10 mouse cellular contexts compared by ENCODE assay signal in genomic region chr2:30010840-30011281, GRCm38 (mm10). TPM values are rescaled to one million over a fixed set of nuclear protein-coding genes. Genes with fewer than 3 reads are reported as not detected.
DNase-seq lines count a peak whose midpoint lies in the region; ATAC-seq and TF ChIP-seq lines count a peak whose summit lies in the region.
"Had no signal": no experiment of that assay in that cellular context is flagged by ENCODE, and none has a peak within 500 bp of the region (broad histone marks: within the 10 kb centered on the region; RNA-seq: fewer than 3 reads in every experiment).

No protein-coding gene starts in this region.

- ATAC-seq in cerebellum, adult (ENCODE audit: insufficient number of reproducible peaks, low FRiP score, low TSS enrichment): no peak; the same call in 1 of the 2 replicates
- no peak for ATAC-seq in stomach, postnatal 0 days (ENCODE audit: low FRiP score, low TSS enrichment)
- ATAC-seq in liver, embryonic 12.5 days: no peak

- H3K4me1 ChIP-seq in stomach, postnatal 0 days (replicated peaks; ENCODE audit: control insufficient read depth, insufficient read depth): no peaks in the 10 kb centered on the region
- no peaks in the 10 kb centered on the region for H3K4me1 ChIP-seq in embryonic facial prominence, embryonic 10.5 days
- H3K4me1 ChIP-seq in liver, embryonic 12.5 days: no peaks in the 10 kb centered on the region

- no peak overlapping the region for H3K4me3 ChIP-seq in stomach, postnatal 0 days (ENCODE audit: low read depth, low read length)
- no peak overlapping the region for H3K4me3 ChIP-seq in embryonic facial prominence, embryonic 10.5 days
- no peak overlapping the region for H3K4me3 ChIP-seq in liver, embryonic 12.5 days
- H3K4me3 ChIP-seq: myocyte had no signal

- WGBS in stomach, postnatal 0 days: 88% methylated on average over 8 of the region's 8 CpGs
- WGBS in embryonic facial prominence, embryonic 10.5 days: 93% methylated on average over 8 of the region's 8 CpGs
- 81% methylated on average over 8 of the region's 8 CpGs for WGBS in liver, embryonic 12.5 days (ENCODE audit: insufficient replicate concordance)

- H3K9ac ChIP-seq in stomach, postnatal 0 days (ENCODE audit: low read length): no peak overlapping the region
- no peak overlapping the region for H3K9ac ChIP-seq in liver, embryonic 12.5 days

- no peak for TF ChIP-seq EP300 in stomach, postnatal 0 days (optimal IDR thresholded peaks at IDR 0.05)

- peaks cover 71% of the 10 kb centered on the region for H3K36me3 ChIP-seq in stomach, postnatal 0 days (ENCODE audit: control insufficient read depth, insufficient read depth, low read length)
- H3K36me3 ChIP-seq in embryonic facial prominence, embryonic 10.5 days (replicated peaks): peaks cover 100% of the 10 kb centered on the region
- H3K36me3 ChIP-seq in liver, embryonic 12.5 days: peaks cover 77% of the 10 kb centered on the region

- H3K27me3 ChIP-seq in stomach, postnatal 0 days (ENCODE audit: control insufficient read depth, insufficient read depth, low read length): no peaks in the 10 kb centered on the region
- no peaks in the 10 kb centered on the region for H3K27me3 ChIP-seq in embryonic facial prominence, embryonic 10.5 days (replicated peaks; ENCODE audit: low read depth, poor library complexity, severe bottlenecking)
- no peaks in the 10 kb centered on the region for H3K27me3 ChIP-seq in liver, embryonic 12.5 days (replicated peaks)

- H3K9me3 ChIP-seq in stomach, postnatal 0 days (ENCODE audit: control insufficient read depth, low read length): no peaks in the 10 kb centered on the region
- H3K9me3 ChIP-seq in embryonic facial prominence, embryonic 10.5 days: no peaks in the 10 kb centered on the region
- H3K9me3 ChIP-seq in liver, embryonic 12.5 days (replicated peaks): no peaks in the 10 kb centered on the region

- no peak overlapping the region for H3K27ac ChIP-seq in stomach, postnatal 0 days (replicated peaks)
- H3K27ac ChIP-seq in embryonic facial prominence, embryonic 10.5 days (replicated peaks): no peak overlapping the region
- H3K27ac ChIP-seq in liver, embryonic 12.5 days: no peak overlapping the region

- intact Hi-C loops in heart, postnatal 10 days (cut with DNase I): no loop called here

- TF ChIP-seq CTCF in stomach, postnatal 0 days (IDR thresholded peaks at IDR 0.05; ENCODE audit: low read depth): no peak

- H3K4me2 ChIP-seq in stomach, postnatal 0 days (replicated peaks; ENCODE audit: low read depth): no peak overlapping the region
- no peak overlapping the region for H3K4me2 ChIP-seq in liver, embryonic 12.5 days

- peak; percentile 78 for DNase-seq in cerebellum, adult 11 months
- DNase-seq in ovary, adult 18-20 months (ENCODE audit: low spot score): peak; percentile 26
- no peak for DNase-seq in ovary, postnatal 10 days (ENCODE audit: low spot score)
- DNase-seq in heart, postnatal 10 days: peak; percentile 53 to 65
- peak; percentile 24 for DNase-seq in stomach, postnatal 0 days (ENCODE audit: low spot score)
- no peak for DNase-seq in embryonic facial prominence, embryonic 10.5 days (ENCODE audit: low spot score)
- DNase-seq: thymus, postnatal 4 days had no signal

RNA-seq across cellular contexts. Expression of gene Wdr34, which starts 37.8 kb away (rescaled TPM):
- 10 to 100 TPM in 1 of 2 experiments, 1 to 10 TPM in 1; 9.1 to 11.6 TPM for total RNA-seq in heart, postnatal 10 days (2021)
- 10.9 and 13.2 TPM in 2 replicates for polyA plus RNA-seq in stomach, postnatal 0 days (2015; fragmentation: Nextera tagmentation; extraction: Ambion mirVana)
- 29.4 and 32.9 TPM in 2 replicates for polyA plus RNA-seq in embryonic facial prominence, embryonic 10.5 days (2016; fragmentation: Nextera tagmentation; extraction: Ambion mirVana)
- 13.2 and 15.4 TPM in 2 replicates for polyA plus RNA-seq in liver, embryonic 12.5 days (2016; fragmentation: Nextera tagmentation; extraction: Ambion mirVana)

RNA-seq across cellular contexts. Expression of gene Sptan1, which starts 45.5 kb away (rescaled TPM):
- total RNA-seq in heart, postnatal 10 days (2021): 100 to 1,000 TPM; 334 to 351 TPM
- polyA plus RNA-seq in stomach, postnatal 0 days (2015; fragmentation: Nextera tagmentation; extraction: Ambion mirVana): 44.2 and 48.3 TPM in 2 replicates
- 92.9 and 95.8 TPM in 2 replicates for polyA plus RNA-seq in embryonic facial prominence, embryonic 10.5 days (2016; fragmentation: Nextera tagmentation; extraction: Ambion mirVana)
- polyA plus RNA-seq in liver, embryonic 12.5 days (2016; fragmentation: Nextera tagmentation; extraction: Ambion mirVana): 18.8 and 19.0 TPM in 2 replicates

RNA-seq across cellular contexts. Expression of gene Set, which starts 46.3 kb away (rescaled TPM):
- total RNA-seq in heart, postnatal 10 days (2021): 100 to 1,000 TPM; 131 to 149 TPM
- 202 and 206 TPM in 2 replicates for polyA plus RNA-seq in stomach, postnatal 0 days (2015; fragmentation: Nextera tagmentation; extraction: Ambion mirVana)
- polyA plus RNA-seq in embryonic facial prominence, embryonic 10.5 days (2016; fragmentation: Nextera tagmentation; extraction: Ambion mirVana): 870 and 873 TPM in 2 replicates
- polyA plus RNA-seq in liver, embryonic 12.5 days (2016; fragmentation: Nextera tagmentation; extraction: Ambion mirVana): 409 and 423 TPM in 2 replicates

Comparison
In these comparisons a context has a peak if more than half of its experiments do, and no peak if none do; other contexts are left out.
1. DNase-seq: peak in cerebellum, adult 11 months (single experiment), ovary, adult 18-20 months (single experiment), heart, postnatal 10 days (2 of 2) and stomach, postnatal 0 days (single experiment); none in ovary, postnatal 10 days (single experiment) and embryonic facial prominence, embryonic 10.5 days (single experiment).